Mouse (Mus musculus) intestine, postnatal 0 days (tissue): ENCODE results near the gene Pkib. TPM values are rescaled to one million over a fixed set of nuclear protein-coding genes. Genes with fewer than 3 reads are reported as not detected.

Source experiments
- ATAC-seq: fragments of 200-750 bp; cut with Nextera tagmentation; 2 replicates; pipeline ENCODE4 v1.8.0; 2017; ENCODE audit warnings: mild to moderate bottlenecking, moderate TSS enrichment, moderate library complexity
- H3K27ac ChIP-seq: fragments of 300-500 bp; sonication (generic); 2 replicates; pipeline ENCODE4 v1.5.1; 2014; ENCODE audit warnings: mild to moderate bottlenecking, low read depth, low read length, moderate library complexity
- H3K27me3 ChIP-seq: fragments of 300-500 bp; sonication (generic); replicated peaks from 2 replicates; pipeline ENCODE4 v1.6.1; 2014; ENCODE audit warnings: low read length, mixed read lengths; ENCODE audit not compliant: control insufficient read depth, insufficient read depth
- H3K36me3 ChIP-seq: fragments of 300-500 bp; sonication (generic); 2 replicates; pipeline ENCODE4 v1.6.1; 2014; ENCODE audit warnings: mild to moderate bottlenecking, moderate library complexity; ENCODE audit not compliant: control insufficient read depth, insufficient read depth
- H3K4me1 ChIP-seq: fragments of 300-500 bp; sonication (generic); replicated peaks from 2 replicates; pipeline ENCODE4 v1.6.1; 2014; ENCODE audit warnings: antibody characterized with exemption, low read length, mixed read lengths; ENCODE audit not compliant: control insufficient read depth, insufficient read depth
- H3K4me2 ChIP-seq: fragments of 300-500 bp; sonication (generic); replicated peaks from 2 replicates; pipeline ENCODE4 v1.6.1; 2014; ENCODE audit warnings: low read depth, mild to moderate bottlenecking, moderate library complexity
- H3K4me3 ChIP-seq: fragments of 300-500 bp; sonication (generic); 2 replicates; pipeline ENCODE4 v1.5.1; 2014; ENCODE audit warnings: low read depth, low read length
- H3K9ac ChIP-seq: fragments of 300-500 bp; sonication (generic); 2 replicates; pipeline ENCODE4 v1.6.1; 2014; ENCODE audit warnings: mild to moderate bottlenecking, low read depth, low read length
- H3K9me3 ChIP-seq: fragments of 300-500 bp; sonication (generic); 2 replicates; pipeline ENCODE4 v1.6.1; 2016; ENCODE audit warnings: mixed run types; ENCODE audit not compliant: control insufficient read depth
- CTCF ChIP-seq: sonication (generic); IDR thresholded peaks from 2 replicates; pipeline ENCODE4 v1.5.1; 2016; ENCODE audit warnings: low read depth, mild to moderate bottlenecking, control low read depth, antibody characterized with exemption, moderate library complexity
- WGBS: fragments of 180-500 bp; shearing (Covaris S2); extraction: QIAGEN DNeasy Blood & Tissue Kit; methylation state at CpG from one replicate; pipeline ENCODE4 v1.1.7; 2014; 5-methylcytosine and 5-hydroxymethylcytosine counted together
- polyA plus RNA-seq: library from polyadenylated mRNA; unstranded; fragments of >200 nt; fragmentation: Nextera tagmentation; extraction: Ambion mirVana; gene quantifications from 2 replicates; pipeline ENCODE4 v1.2.1, GENCODE M21; 2015

The Pkib gene
- polyA plus RNA-seq, 1 experiment from 2014 or later = 3.1 TPM

- 86% methylated on average over 3 of the region's 3 CpGs for WGBS
- H3K4me2 ChIP-seq = no peak overlapping the region
- TF ChIP-seq CTCF = no peak
- H3K9me3 ChIP-seq = no peaks in the 10 kb centered on the region
- no peak overlapping the region for H3K9ac ChIP-seq
- ATAC-seq = no peak
- H3K27ac ChIP-seq = no peak overlapping the region
- H3K27me3 ChIP-seq = no peaks in the 10 kb centered on the region
- H3K4me1 ChIP-seq = no peaks in the 10 kb centered on the region
- H3K36me3 ChIP-seq = no peaks in the 10 kb centered on the region
- H3K4me3 ChIP-seq = no peak overlapping the region
Measured at GRCm38 (mm10) chr10:57660505-57660904, 28.7 kb downstream of the Pkib start.

- no peak for ATAC-seq
- no peak overlapping the region for H3K4me3 ChIP-seq
- no peaks in the 10 kb centered on the region for H3K4me1 ChIP-seq
- H3K9me3 ChIP-seq = no peaks in the 10 kb centered on the region
- no peaks in the 10 kb centered on the region for H3K27me3 ChIP-seq
- no peak for TF ChIP-seq CTCF
- H3K27ac ChIP-seq = no peak overlapping the region
- H3K9ac ChIP-seq = no peak overlapping the region
- no peak overlapping the region for H3K4me2 ChIP-seq
- no peaks in the 10 kb centered on the region for H3K36me3 ChIP-seq
- 85% methylated on average over 1 of the region's 1 CpGs for WGBS
Measured at GRCm38 (mm10) chr10:57663758-57664157, 32.0 kb downstream of the Pkib start.

DNA sequence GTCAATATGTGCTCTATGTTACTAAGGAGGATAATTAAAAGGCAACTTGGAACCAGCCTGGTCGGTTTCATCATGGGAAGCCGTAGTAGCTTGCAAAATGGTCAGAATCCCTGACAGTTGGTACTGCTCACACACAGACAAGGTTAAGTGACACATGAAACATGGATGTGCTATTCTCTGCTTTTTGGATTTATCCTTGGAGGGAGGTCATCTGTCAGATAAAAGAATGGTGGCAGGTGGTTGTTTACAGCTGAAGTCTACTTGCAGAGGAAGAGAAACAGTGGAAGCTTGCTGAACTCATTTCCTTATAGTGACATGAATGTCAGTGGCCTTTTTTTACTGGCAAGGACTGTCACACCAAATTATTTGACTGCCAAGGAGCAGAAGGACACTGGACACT lies 32.5 kb downstream of the Pkib start:
- no peaks in the 10 kb centered on the region for H3K4me1 ChIP-seq
- no peak for TF ChIP-seq CTCF
- WGBS = 87% methylated on average over 2 of the region's 2 CpGs
- no peaks in the 10 kb centered on the region for H3K27me3 ChIP-seq
- H3K9me3 ChIP-seq = no peaks in the 10 kb centered on the region
- H3K9ac ChIP-seq = no peak overlapping the region
- no peak for ATAC-seq
- no peaks in the 10 kb centered on the region for H3K36me3 ChIP-seq
- no peak overlapping the region for H3K4me3 ChIP-seq
- no peak overlapping the region for H3K27ac ChIP-seq
- H3K4me2 ChIP-seq = no peak overlapping the region

GRCm38 (mm10) chr10:57675740-57676139 lies 44.0 kb downstream of the Pkib start:
- Histone ChIP-seq H3K9me3 (no peaks in the 10 kb centered on the region), H3K27ac (no peak overlapping the region), H3K36me3 (no peaks in the 10 kb centered on the region), H3K4me1 (no peaks in the 10 kb centered on the region), H3K27me3 (no peaks in the 10 kb centered on the region), H3K4me3 (no peak overlapping the region), H3K4me2 (no peak overlapping the region), H3K9ac (no peak overlapping the region)
- no peak for TF ChIP-seq CTCF
- ATAC-seq = no peak

DNA sequence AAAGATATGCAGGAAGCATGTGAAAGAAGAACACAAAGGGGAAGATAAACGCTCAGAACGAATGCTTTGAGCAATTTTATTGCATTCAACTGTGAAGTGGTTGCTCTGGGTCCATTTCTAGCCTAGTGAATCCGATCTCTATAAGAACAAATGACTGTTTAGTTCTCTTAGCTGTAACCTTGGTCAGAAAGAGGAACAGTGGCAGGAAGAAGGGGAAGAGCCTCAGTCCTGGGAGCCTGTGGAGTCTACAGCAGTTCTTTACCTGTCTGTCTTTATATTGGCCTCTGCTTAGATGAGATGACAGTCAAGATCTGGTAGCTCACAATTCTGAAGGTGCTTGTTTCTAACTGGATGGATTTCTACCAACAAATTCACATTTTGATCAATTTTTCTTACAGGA lies 56.2 kb downstream of the Pkib start:
- H3K4me3 ChIP-seq = no peak overlapping the region
- H3K27me3 ChIP-seq = no peaks in the 10 kb centered on the region
- no peak for ATAC-seq
- no peak overlapping the region for H3K9ac ChIP-seq
- no peak overlapping the region for H3K4me2 ChIP-seq
- WGBS = 69% methylated on average over 3 of the region's 3 CpGs
- H3K4me1 ChIP-seq = no peaks in the 10 kb centered on the region
- no peaks in the 10 kb centered on the region for H3K9me3 ChIP-seq
- H3K27ac ChIP-seq = no peak overlapping the region
- TF ChIP-seq CTCF = no peak
- no peaks in the 10 kb centered on the region for H3K36me3 ChIP-seq

DNA sequence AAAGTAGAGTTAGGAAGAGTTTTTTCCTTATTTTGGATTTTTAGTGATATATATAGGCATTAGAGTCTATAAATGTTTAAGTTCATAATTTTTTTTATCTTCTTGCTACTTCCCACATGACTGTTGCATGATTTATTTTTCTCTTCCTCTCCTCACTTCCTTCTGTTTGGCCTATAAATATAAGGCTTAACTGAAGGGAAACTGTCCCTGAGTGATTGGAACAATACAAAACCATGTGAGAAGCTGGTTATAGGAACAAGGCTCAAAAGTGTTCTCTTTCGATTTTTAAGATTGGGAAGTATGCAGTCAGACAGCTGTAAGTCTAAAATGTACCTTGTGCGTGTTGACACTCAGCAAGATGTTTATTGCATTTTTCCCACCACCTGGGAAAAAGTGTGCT lies 58.4 kb downstream of the Pkib start:
- no peak overlapping the region for H3K9ac ChIP-seq

GRCm38 (mm10) chr10:57702246-57702645 lies 70.5 kb downstream of the Pkib start:
- H3K4me2 ChIP-seq = no peak overlapping the region
- H3K27me3 ChIP-seq = no peaks in the 10 kb centered on the region
- H3K36me3 ChIP-seq = no peaks in the 10 kb centered on the region
- 72% methylated on average over 4 of the region's 4 CpGs for WGBS
- H3K9me3 ChIP-seq = no peaks in the 10 kb centered on the region
- no peak overlapping the region for H3K9ac ChIP-seq
- ATAC-seq = no peak
- no peak for TF ChIP-seq CTCF
- H3K4me3 ChIP-seq = no peak overlapping the region
- H3K27ac ChIP-seq = no peak overlapping the region
- H3K4me1 ChIP-seq = no peaks in the 10 kb centered on the region

More for the DNA sequence above, 58.4 kb downstream of the Pkib start:
- no peak for TF ChIP-seq CTCF
- Histone ChIP-seq H3K36me3 (no peaks in the 10 kb centered on the region), H3K27me3 (no peaks in the 10 kb centered on the region), H3K4me3 (no peak overlapping the region), H3K27ac (no peak overlapping the region), H3K4me1 (no peaks in the 10 kb centered on the region), H3K9me3 (no peaks in the 10 kb centered on the region), H3K4me2 (no peak overlapping the region)
- ATAC-seq = no peak
- WGBS = 61% methylated on average over 2 of the region's 2 CpGs
